In the genomic region with DNA sequence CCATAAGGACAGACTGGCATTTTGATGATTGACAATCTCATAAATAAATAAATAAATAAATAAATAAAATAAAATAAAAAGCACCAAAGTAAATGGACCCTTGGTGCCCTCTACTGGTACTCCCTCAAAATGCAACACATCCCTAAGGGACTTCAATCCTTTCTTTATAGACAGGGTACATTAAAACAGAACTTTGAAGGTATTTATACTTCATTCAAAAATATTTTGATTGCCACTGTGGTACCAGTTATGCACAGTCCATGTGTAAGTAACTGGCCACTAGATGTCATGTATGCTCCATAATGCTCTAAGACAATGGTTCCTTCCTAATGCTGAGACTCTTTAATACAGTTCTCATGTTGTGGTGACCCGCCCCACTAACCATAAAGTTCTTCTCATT, we compare ENCODE assay signal across 8 mouse cellular contexts. TPM values are rescaled to one million over a fixed set of nuclear protein-coding genes. Genes with fewer than 3 reads are reported as not detected.
DNase-seq lines count a peak whose midpoint lies in the region.

No protein-coding gene starts in this region.

- peak; percentile 18 for DNase-seq in adrenal gland, adult 2 months
- DNase-seq in adrenal gland, adult 8-10 months, result no peak
- DNase-seq in layer of hippocampus, adult 11-12 months (ENCODE audit: low spot score), result peak; percentile 58
- no peak for DNase-seq in layer of hippocampus, adult 9-11 months
- DNase-seq in NIH3T3 (ENCODE audit: low read depth), result peak; percentile 76
- DNase-seq in heart, postnatal 10 days, result peak; percentile 32 to 54
- peak; percentile 68 for DNase-seq in lung, postnatal 36 days
- no peak for DNase-seq in gastrocnemius, postnatal 4 days (ENCODE audit: low spot score in 2 of 2)

- intact Hi-C loops in heart, postnatal 10 days (cut with DNase I), result loop anchor here (2.0 to 5.0 kb wide), 2 partner anchors 252 to 651 kb away; no protein-coding TSS in a partner anchor

RNA-seq across cellular contexts. Expression of a gene that starts 12.5 kb away (rescaled TPM):
- total RNA-seq in adrenal gland, adult 2 months (2021), result 1 to 10 TPM; 2.5 to 3.0 TPM
- polyA plus RNA-seq in adrenal gland, adult 2 months (2012; rRNA removed), result 0.18 and 0.31 TPM in 2 replicates
- 1 to 10 TPM in 3 of 4 experiments, under 1 TPM in 1; 0.70 to 2.7 (median 1.3) TPM for total RNA-seq in adrenal gland, adult 8-10 months (2022)
- 10 to 100 TPM; 18.0 to 20.2 TPM for total RNA-seq in heart, postnatal 10 days (2021)
- total RNA-seq in gastrocnemius, postnatal 4 days (2021), result 10 to 100 TPM; 15.0 to 25.3 TPM

RNA-seq across cellular contexts. Expression of a gene that starts 52.6 kb away (rescaled TPM):
- 10 to 100 TPM; 17.7 to 19.4 TPM for total RNA-seq in adrenal gland, adult 2 months (2021)
- 11.7 and 12.8 TPM in 2 replicates for polyA plus RNA-seq in adrenal gland, adult 2 months (2012; rRNA removed)
- total RNA-seq in adrenal gland, adult 8-10 months (2022), result 10 to 100 TPM; 10.8 to 21.8 (median 17.9) TPM
- 10 to 100 TPM; 34.4 to 35.2 TPM for total RNA-seq in heart, postnatal 10 days (2021)
- total RNA-seq in gastrocnemius, postnatal 4 days (2021), result 10 to 100 TPM; 19.7 to 22.1 TPM

Comparison
In these comparisons a context has a peak if more than half of its experiments do, and no peak if none do; other contexts are left out.
1. DNase-seq: peak in adrenal gland, adult 2 months (single experiment), layer of hippocampus, adult 11-12 months (single experiment), NIH3T3 (single experiment), heart, postnatal 10 days (2 of 2) and lung, postnatal 36 days (single experiment); none in adrenal gland, adult 8-10 months (single experiment), layer of hippocampus, adult 9-11 months (single experiment) and gastrocnemius, postnatal 4 days (0 of 2).
2. RNA of a gene that starts 12.5 kb away (total RNA-seq): 15.0 to 25.3 TPM in gastrocnemius, postnatal 4 days and 18.0 to 20.2 TPM in heart, postnatal 10 days; 2.5 to 3.0 TPM in adrenal gland, adult 2 months and 0.70 to 2.7 TPM in adrenal gland, adult 8-10 months; every median in the first group is over 4 times any median in the second.